Mouse (Mus musculus): ENCODE measurements around the gene Abcg8. TPM values are rescaled to one million over a fixed set of nuclear protein-coding genes. Genes with fewer than 3 reads are reported as not detected.

The Abcg8 gene
- polyA plus RNA-seq, 1 experiment, result 0.05 TPM

DNA sequence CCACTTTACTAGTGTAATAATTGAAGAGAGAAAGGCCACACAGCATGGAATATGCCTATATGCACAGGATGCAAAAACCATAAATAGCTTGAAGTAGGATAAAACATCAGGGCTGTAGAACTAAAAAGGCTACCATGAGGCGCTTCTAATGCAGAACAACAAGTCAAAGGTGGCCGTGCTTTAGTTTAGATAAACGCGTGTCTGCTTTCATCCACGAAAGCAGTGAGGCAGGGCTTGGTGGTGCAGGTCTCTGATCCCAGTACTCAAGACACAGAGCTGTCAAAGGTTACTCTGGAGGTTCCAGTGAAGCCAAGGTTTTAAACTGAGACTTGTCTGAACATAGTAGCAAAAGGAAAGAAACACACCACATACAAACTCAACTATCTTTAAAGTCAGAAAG, 53.0 kb downstream of the Abcg8 start:
- Histone ChIP-seq H3K36me3 (ENCODE audit: control insufficient read depth, insufficient read depth) (peaks cover 23% of the 10 kb centered on the region), H3ac (ENCODE audit: control insufficient read depth, insufficient read length) (no peak overlapping the region), H3K4me2 (ENCODE audit: low read depth) (no peak overlapping the region), H3K27me3 (ENCODE audit: control insufficient read depth, insufficient read depth, insufficient read length) (no peaks in the 10 kb centered on the region), H3K4me3 (no peak overlapping the region), H3K79me2 (ENCODE audit: control insufficient read depth, insufficient read depth) (no peaks in the 10 kb centered on the region)
- no peak for TF ChIP-seq USF1 (IDR thresholded peaks at IDR 0.05; ENCODE audit: low read depth)
- no peak for TF ChIP-seq TCF12 (IDR thresholded peaks at IDR 0.05; ENCODE audit: insufficient read depth, poor library complexity, severe bottlenecking)
- TF ChIP-seq POLR2A (IDR thresholded peaks at IDR 0.05; ENCODE audit: insufficient read length, low read depth), result no peak
- TF ChIP-seq MYOD1 (IDR thresholded peaks at IDR 0.05; ENCODE audit: control insufficient read depth in 1 of 3, insufficient read length in 2 of 3, low read depth in 2 of 3), result no peak
- TF ChIP-seq REST (IDR thresholded peaks at IDR 0.05; ENCODE audit: insufficient read depth, insufficient read length), result no peak
- no peak for TF ChIP-seq E2F4 (IDR thresholded peaks at IDR 0.05; ENCODE audit: insufficient read depth)
- TF ChIP-seq TCF3 (IDR thresholded peaks at IDR 0.05; ENCODE audit: insufficient read length, low read depth), result no peak
- no peak for TF ChIP-seq SRF (IDR thresholded peaks at IDR 0.05; ENCODE audit: control insufficient read depth, insufficient read length, low read depth)
- no peak for TF ChIP-seq CEBPB (IDR thresholded peaks at IDR 0.05; ENCODE audit: insufficient read depth, poor library complexity, severe bottlenecking)
- TF ChIP-seq MYOG (IDR thresholded peaks at IDR 0.05; ENCODE audit: control insufficient read depth in 1 of 3, insufficient read depth in 1 of 3, insufficient read length in 2 of 3, low read depth in 2 of 3), result no peak
- no peak for TF ChIP-seq POLR2AphosphoS2 (IDR thresholded peaks at IDR 0.05; ENCODE audit: insufficient read length, low read depth)

DNA sequence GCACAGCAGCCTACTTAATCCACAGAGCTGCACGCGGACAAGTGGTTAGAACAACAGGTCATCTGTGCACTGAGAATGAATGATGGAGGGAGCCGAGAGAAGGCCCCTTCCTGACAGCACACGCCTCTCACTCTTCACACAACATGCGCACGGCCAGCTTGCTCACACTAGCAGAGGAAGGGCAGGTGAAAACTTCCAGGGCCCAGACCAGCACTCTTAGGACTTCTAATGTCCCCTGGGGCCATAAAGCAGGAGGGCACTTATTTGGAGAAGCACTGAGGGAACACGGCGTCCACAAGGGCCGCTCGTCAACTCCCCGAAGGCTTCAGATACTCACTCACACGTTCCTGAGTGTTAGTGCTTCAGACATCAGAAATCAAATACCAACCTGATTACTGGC, 55.3 kb downstream of the Abcg8 start:
- Histone ChIP-seq H3K27me3 (ENCODE audit: control insufficient read depth, insufficient read depth, insufficient read length) (no peaks in the 10 kb centered on the region), H3K79me2 (ENCODE audit: control insufficient read depth, insufficient read depth) (no peaks in the 10 kb centered on the region), H3K4me2 (ENCODE audit: low read depth) (no peak overlapping the region), H3K36me3 (ENCODE audit: control insufficient read depth, insufficient read depth) (peaks cover 23% of the 10 kb centered on the region), H3K4me3 (no peak overlapping the region), H3ac (ENCODE audit: control insufficient read depth, insufficient read length) (no peak overlapping the region)
- no peak for TF ChIP-seq POLR2A (IDR thresholded peaks at IDR 0.05; ENCODE audit: insufficient read length, low read depth)
- no peak for TF ChIP-seq MYOD1 (IDR thresholded peaks at IDR 0.05; ENCODE audit: control insufficient read depth in 1 of 3, insufficient read length in 2 of 3, low read depth in 2 of 3)
- TF ChIP-seq REST (IDR thresholded peaks at IDR 0.05; ENCODE audit: insufficient read depth, insufficient read length), result no peak
- TF ChIP-seq MYOG (IDR thresholded peaks at IDR 0.05; ENCODE audit: control insufficient read depth in 1 of 3, insufficient read depth in 1 of 3, insufficient read length in 2 of 3, low read depth in 2 of 3), result no peak
- TF ChIP-seq POLR2AphosphoS2 (IDR thresholded peaks at IDR 0.05; ENCODE audit: insufficient read length, low read depth), result no peak
- TF ChIP-seq USF1 (IDR thresholded peaks at IDR 0.05; ENCODE audit: low read depth), result no peak
- no peak for TF ChIP-seq TCF12 (IDR thresholded peaks at IDR 0.05; ENCODE audit: insufficient read depth, poor library complexity, severe bottlenecking)
- TF ChIP-seq TCF3 (IDR thresholded peaks at IDR 0.05; ENCODE audit: insufficient read length, low read depth), result no peak
- no peak for TF ChIP-seq MAX (IDR thresholded peaks at IDR 0.05; ENCODE audit: low read depth)
- TF ChIP-seq CEBPB (IDR thresholded peaks at IDR 0.05; ENCODE audit: insufficient read depth, poor library complexity, severe bottlenecking), result no peak
- TF ChIP-seq SRF (IDR thresholded peaks at IDR 0.05; ENCODE audit: control insufficient read depth, insufficient read length, low read depth), result no peak
- TF ChIP-seq E2F4 (IDR thresholded peaks at IDR 0.05; ENCODE audit: insufficient read depth), result no peak

DNA sequence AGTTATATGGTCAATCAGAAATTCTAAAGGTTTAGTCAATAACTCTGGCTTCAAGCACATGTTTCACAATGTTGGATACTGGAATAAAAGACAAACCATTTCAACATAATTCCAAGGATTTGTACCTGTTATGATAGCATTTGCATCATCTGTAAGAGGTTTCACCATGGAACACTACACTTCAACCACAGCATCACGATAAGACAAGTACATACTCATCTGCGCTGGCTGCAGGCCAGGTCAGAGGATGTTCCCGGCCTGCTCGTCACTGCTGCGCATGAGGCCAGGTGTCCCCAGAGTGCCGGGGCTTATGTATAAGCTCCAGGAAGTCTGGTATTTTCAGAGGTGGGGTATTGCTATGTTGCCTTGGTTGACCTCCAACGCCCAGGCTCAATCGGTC, 56.5 kb downstream of the Abcg8 start:
- TF ChIP-seq CEBPB (IDR thresholded peaks at IDR 0.05; ENCODE audit: insufficient read depth, poor library complexity, severe bottlenecking) (no peak), SRF (IDR thresholded peaks at IDR 0.05; ENCODE audit: control insufficient read depth, insufficient read length, low read depth) (no peak), MYOG (IDR thresholded peaks at IDR 0.05; ENCODE audit: control insufficient read depth in 1 of 3, insufficient read depth in 1 of 3, insufficient read length in 2 of 3, low read depth in 2 of 3) (no peak), USF1 (IDR thresholded peaks at IDR 0.05; ENCODE audit: low read depth) (no peak), MYOD1 (IDR thresholded peaks at IDR 0.05; ENCODE audit: control insufficient read depth in 1 of 3, insufficient read length in 2 of 3, low read depth in 2 of 3) (no peak)
- H3K4me2 ChIP-seq (ENCODE audit: low read depth), result no peak overlapping the region
- no peak overlapping the region for H3ac ChIP-seq (ENCODE audit: control insufficient read depth, insufficient read length)
- H3K4me3 ChIP-seq, result no peak overlapping the region
- H3K79me2 ChIP-seq (ENCODE audit: control insufficient read depth, insufficient read depth), result no peaks in the 10 kb centered on the region
- H3K27me3 ChIP-seq (ENCODE audit: control insufficient read depth, insufficient read depth, insufficient read length), result no peaks in the 10 kb centered on the region
- peaks cover 25% of the 10 kb centered on the region for H3K36me3 ChIP-seq (ENCODE audit: control insufficient read depth, insufficient read depth)

DNA sequence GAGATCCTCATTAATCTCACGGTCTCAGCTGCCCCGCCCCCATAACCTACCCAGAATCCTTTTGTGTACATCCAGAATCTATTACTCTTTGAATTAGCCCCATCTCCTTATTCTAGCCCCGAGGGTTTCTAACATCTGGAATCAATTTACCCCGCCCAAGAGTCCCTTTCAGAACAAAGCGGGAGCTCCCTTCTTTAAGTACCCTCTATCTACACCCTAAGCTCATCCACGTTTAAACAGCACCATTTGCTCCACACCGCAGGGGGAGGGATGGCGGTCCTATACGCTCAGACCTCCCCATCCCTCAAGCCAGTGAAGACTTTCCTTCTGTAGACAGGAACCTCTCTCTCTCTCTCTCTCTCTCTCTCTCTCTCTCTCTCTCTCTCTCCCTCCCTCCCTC, 60.6 kb downstream of the Abcg8 start:
- Histone ChIP-seq H3ac (ENCODE audit: control insufficient read depth, insufficient read length) (no peak overlapping the region), H3K27me3 (ENCODE audit: control insufficient read depth, insufficient read depth, insufficient read length) (no peaks in the 10 kb centered on the region), H3K79me2 (ENCODE audit: control insufficient read depth, insufficient read depth) (no peaks in the 10 kb centered on the region), H3K4me3 (no peak overlapping the region), H3K4me2 (ENCODE audit: low read depth) (no peak overlapping the region), H3K36me3 (ENCODE audit: control insufficient read depth, insufficient read depth) (peaks cover 10% of the 10 kb centered on the region)
- TF ChIP-seq POLR2A (IDR thresholded peaks at IDR 0.05; ENCODE audit: insufficient read length, low read depth) (no peak), USF1 (IDR thresholded peaks at IDR 0.05; ENCODE audit: low read depth) (no peak)

DNA sequence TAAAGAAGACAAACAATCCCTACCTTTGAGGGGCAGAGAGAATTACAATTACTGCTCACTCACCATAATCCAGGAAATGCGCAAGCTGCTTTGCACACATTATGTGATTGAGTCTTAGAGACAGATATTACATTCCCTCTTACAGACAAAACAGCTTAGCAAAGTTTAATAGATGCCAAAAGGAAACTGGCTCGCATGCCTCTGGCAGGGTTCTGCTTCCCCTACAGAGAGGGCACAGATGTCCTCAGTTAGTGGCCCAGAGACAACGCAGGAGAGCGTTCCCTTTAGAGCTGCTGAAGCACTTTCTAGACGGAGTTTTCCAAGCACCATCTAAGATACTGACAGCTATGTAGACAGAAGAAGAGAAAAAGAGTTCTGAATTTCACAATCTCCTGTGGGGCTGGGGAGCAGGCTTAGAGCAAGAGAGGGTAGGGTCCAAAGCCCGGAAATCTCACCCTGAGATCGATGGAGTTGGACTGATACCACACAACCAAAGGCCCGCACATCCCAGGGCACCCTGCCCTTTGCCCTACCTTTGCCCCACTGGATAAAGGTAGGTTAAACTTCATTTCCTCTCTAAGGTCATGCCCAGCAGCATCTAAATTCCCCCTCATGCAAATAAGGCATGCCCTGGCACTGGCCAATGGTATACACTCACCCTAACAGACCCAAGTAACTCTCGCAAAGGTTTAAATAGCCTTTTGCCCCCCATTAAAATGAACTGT, 62.1 kb downstream of the Abcg8 start:
- Histone ChIP-seq H3K4me2 (ENCODE audit: low read depth) (no peak overlapping the region), H3K79me2 (ENCODE audit: control insufficient read depth, insufficient read depth) (no peaks in the 10 kb centered on the region), H3K27me3 (ENCODE audit: control insufficient read depth, insufficient read depth, insufficient read length) (no peaks in the 10 kb centered on the region), H3K4me3 (no peak overlapping the region), H3ac (ENCODE audit: control insufficient read depth, insufficient read length) (no peak overlapping the region), H3K36me3 (ENCODE audit: control insufficient read depth, insufficient read depth) (peaks cover 10% of the 10 kb centered on the region)
- TF ChIP-seq TCF12 (IDR thresholded peaks at IDR 0.05; ENCODE audit: insufficient read depth, poor library complexity, severe bottlenecking), result no peak
- TF ChIP-seq MAX (IDR thresholded peaks at IDR 0.05; ENCODE audit: low read depth), result no peak
- no peak for TF ChIP-seq CEBPB (IDR thresholded peaks at IDR 0.05; ENCODE audit: insufficient read depth, poor library complexity, severe bottlenecking)
- no peak for TF ChIP-seq E2F4 (IDR thresholded peaks at IDR 0.05; ENCODE audit: insufficient read depth)
- no peak for TF ChIP-seq SRF (IDR thresholded peaks at IDR 0.05; ENCODE audit: control insufficient read depth, insufficient read length, low read depth)
- TF ChIP-seq MYOG (IDR thresholded peaks at IDR 0.05; ENCODE audit: control insufficient read depth in 1 of 3, insufficient read depth in 1 of 3, insufficient read length in 2 of 3, low read depth in 2 of 3), result no peak
- no peak for TF ChIP-seq REST (IDR thresholded peaks at IDR 0.05; ENCODE audit: insufficient read depth, insufficient read length)
- TF ChIP-seq POLR2AphosphoS2 (IDR thresholded peaks at IDR 0.05; ENCODE audit: insufficient read length, low read depth), result no peak
- no peak for TF ChIP-seq MYOD1 (IDR thresholded peaks at IDR 0.05; ENCODE audit: control insufficient read depth in 1 of 3, insufficient read length in 2 of 3, low read depth in 2 of 3)
- no peak for TF ChIP-seq USF1 (IDR thresholded peaks at IDR 0.05; ENCODE audit: low read depth)
- no peak for TF ChIP-seq TCF3 (IDR thresholded peaks at IDR 0.05; ENCODE audit: insufficient read length, low read depth)

Data from myocyte (in vitro differentiated cells).